Mouse (Mus musculus) T-helper 17 cell (primary cell): ENCODE measurements around the gene Gm11146.

ENCODE experiments used
- in situ Hi-C, 2 experiments: fragments of 300-600 bp; cut with MboI, MseI; formaldehyde crosslinking; loops; 1 replicate in 1 of 2; 2 replicates in 1 of 2; pipeline ENCODE4 v1.15.1; 2025; ENCODE audit warnings: high pct_unique_total_duplicates in 2 of 2

Gm11146 gene

GRCm38 (mm10) chr16:77556446-77557105 is 45.3 kb downstream of the Gm11146 start:
- in situ Hi-C loops, result no loop called here

DNA sequence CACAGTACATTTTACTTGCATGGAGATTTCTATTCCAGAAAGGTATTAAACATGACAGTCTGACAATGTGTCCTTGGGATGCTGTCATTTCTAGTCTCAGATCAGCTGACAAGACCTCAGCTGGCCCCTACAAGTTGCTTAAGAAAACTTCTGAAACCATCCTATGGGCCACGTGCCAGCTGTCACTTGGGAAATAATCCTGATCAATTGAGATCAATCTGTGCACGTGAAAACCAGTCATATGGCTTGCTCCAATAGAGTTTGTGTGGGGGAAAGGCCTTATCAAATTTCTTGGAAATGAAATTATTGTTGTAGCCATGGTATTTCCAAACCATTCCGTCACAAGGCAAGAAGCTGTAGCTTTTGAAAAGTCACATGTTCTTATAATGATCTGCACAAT is 50.8 kb downstream of the Gm11146 start:
- in situ Hi-C loops, result no loop called here
